Mouse (Mus musculus): ENCODE data around the gene Sept5. TPM values are rescaled to one million over a fixed set of nuclear protein-coding genes. Genes with fewer than 3 reads are reported as not detected.

The Sept5 gene
- polyA plus RNA-seq, 1 experiment: 999 TPM

DNA sequence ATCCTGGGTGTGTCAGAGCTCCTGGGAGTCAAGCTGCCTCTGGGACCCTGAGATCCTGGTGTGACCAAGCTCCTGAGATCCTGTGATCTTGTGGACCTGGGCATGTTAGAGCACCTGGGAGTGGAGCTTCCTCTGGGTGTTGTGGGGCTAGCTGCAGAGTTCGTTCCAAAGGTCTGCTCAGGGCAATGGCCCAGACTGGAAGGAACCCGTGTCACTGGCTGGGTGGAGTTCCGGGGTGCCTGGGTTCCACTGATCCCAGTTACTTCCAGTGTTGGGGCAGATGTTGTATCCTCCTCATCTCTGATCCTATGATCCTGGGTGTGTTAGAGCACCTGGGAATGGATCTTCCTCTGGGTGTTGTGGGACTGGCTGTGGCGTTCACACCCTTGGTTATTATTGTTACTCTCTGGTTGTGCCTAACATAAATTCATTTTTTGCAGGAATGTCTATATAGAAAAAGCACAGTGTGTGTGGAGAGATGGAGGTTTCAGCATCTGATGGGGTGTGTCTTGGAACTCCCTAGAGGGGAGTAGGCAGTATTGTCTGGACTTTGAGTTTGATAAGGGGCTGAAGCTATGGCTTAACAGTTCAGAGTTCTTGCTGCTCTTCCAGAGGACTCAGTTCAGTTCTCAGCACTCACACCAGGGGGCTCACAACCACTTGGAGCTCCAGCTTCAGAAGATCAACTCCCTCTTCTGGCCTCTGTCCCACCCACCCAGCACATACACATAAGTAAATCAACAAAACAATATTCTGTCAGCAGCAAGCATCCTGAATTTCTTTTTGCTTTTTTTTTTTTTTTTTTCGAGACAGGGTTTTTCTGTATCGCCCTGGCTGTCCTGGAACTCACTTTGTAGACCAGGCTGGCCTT lies 23.8 kb upstream of the Sept5 start:
- no peak overlapping the region for H3K4me3 ChIP-seq (ENCODE audit: insufficient read depth, low read length)
- H3K27ac ChIP-seq (ENCODE audit: insufficient read depth, low read length): no peak overlapping the region
- no peaks in the 10 kb centered on the region for H3K4me1 ChIP-seq (ENCODE audit: control insufficient read depth, insufficient read depth, low read length)
- TF ChIP-seq CTCF (IDR thresholded peaks at IDR 0.05; ENCODE audit: extremely low read depth, insufficient read depth, low read length) (no peak), POLR2A (IDR thresholded peaks at IDR 0.05; ENCODE audit: extremely low read depth, insufficient read depth, low read length) (no peak)

DNA sequence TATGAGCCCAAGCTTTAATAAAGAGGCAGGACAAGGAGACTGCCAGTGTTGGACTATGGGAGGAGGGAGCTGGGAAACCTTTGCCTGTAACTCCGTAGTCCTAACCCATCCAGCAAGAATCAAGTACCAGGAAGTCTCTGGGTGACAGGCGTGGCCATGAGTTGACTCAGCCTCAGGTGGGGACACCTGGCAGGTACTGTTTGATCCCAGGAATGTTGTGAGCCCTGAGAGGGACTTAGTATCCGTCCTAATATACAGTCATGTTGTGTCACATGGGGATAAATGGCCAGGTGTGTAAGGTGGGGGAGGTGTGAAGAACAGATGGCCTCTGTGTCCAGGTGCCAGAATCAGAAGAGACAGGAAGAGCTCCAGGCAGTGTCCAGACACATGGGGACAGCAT lies 19.4 kb upstream of the Sept5 start:
- Histone ChIP-seq H3K4me1 (ENCODE audit: control insufficient read depth, insufficient read depth, low read length) (no peaks in the 10 kb centered on the region), H3K27ac (ENCODE audit: insufficient read depth, low read length) (no peak overlapping the region), H3K4me3 (ENCODE audit: insufficient read depth, low read length) (no peak overlapping the region)
- no peak for TF ChIP-seq CTCF (IDR thresholded peaks at IDR 0.05; ENCODE audit: extremely low read depth, insufficient read depth, low read length)
- TF ChIP-seq POLR2A (IDR thresholded peaks at IDR 0.05; ENCODE audit: extremely low read depth, insufficient read depth, low read length): no peak

DNA sequence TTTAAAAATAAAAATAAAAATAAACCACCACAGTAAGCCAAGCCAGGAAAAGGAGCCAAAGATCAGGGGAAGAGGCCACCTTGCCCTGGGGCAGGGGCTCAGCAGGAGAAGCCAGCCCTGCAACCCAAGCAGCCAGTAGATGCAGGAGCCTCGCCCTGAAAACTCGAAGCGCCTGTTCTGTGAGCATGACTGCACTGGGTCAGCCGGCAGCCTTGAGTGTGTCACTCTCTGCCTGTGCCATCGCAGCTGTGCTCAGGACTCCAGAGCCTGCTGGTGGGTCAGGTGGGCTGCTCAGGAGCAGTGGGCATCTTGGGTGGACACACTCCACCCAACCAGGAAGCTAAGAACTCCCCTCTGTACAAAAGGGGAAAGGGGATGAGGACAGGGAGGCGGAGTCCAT lies 15.6 kb upstream of the Sept5 start:
- Histone ChIP-seq H3K4me3 (ENCODE audit: insufficient read depth, low read length) (no peak overlapping the region), H3K27ac (ENCODE audit: insufficient read depth, low read length) (no peak overlapping the region), H3K4me1 (ENCODE audit: control insufficient read depth, insufficient read depth, low read length) (peaks cover 4% of the 10 kb centered on the region)
- no peak for TF ChIP-seq POLR2A (IDR thresholded peaks at IDR 0.05; ENCODE audit: extremely low read depth, insufficient read depth, low read length)
- no peak for TF ChIP-seq CTCF (IDR thresholded peaks at IDR 0.05; ENCODE audit: extremely low read depth, insufficient read depth, low read length)

DNA sequence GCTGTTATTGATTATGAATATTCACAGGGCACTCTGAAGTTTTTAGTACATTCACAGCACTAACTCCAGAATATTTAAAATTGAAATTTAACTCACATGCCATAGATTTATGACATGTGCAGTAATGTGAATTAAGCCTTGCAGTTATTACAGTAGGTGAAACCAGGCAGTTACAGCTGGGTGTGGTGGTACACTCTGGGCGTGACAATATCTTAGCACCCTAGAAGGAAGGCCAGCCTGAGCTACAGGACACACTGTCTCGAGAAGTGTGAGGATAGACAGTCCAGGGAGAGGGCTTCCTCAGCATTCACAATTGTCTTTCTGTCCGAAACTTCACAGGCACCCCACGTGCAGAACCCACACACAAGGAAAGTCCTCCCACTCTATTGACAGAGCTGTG lies 14.7 kb upstream of the Sept5 start:
- Histone ChIP-seq H3K4me1 (ENCODE audit: control insufficient read depth, insufficient read depth, low read length) (peaks cover 4% of the 10 kb centered on the region), H3K27ac (ENCODE audit: insufficient read depth, low read length) (no peak overlapping the region), H3K4me3 (ENCODE audit: insufficient read depth, low read length) (no peak overlapping the region)
- TF ChIP-seq CTCF (IDR thresholded peaks at IDR 0.05; ENCODE audit: extremely low read depth, insufficient read depth, low read length): no peak
- TF ChIP-seq POLR2A (IDR thresholded peaks at IDR 0.05; ENCODE audit: extremely low read depth, insufficient read depth, low read length): no peak

- no peak for TF ChIP-seq CTCF (IDR thresholded peaks at IDR 0.05; ENCODE audit: extremely low read depth, insufficient read depth, low read length)
- TF ChIP-seq POLR2A (IDR thresholded peaks at IDR 0.05; ENCODE audit: extremely low read depth, insufficient read depth, low read length): no peak
- no peak overlapping the region for H3K4me3 ChIP-seq (ENCODE audit: insufficient read depth, low read length)
- H3K27ac ChIP-seq (ENCODE audit: insufficient read depth, low read length): no peak overlapping the region
- H3K4me1 ChIP-seq (ENCODE audit: control insufficient read depth, insufficient read depth, low read length): peaks cover 4% of the 10 kb centered on the region
Measured at GRCm38 (mm10) chr16:18643406-18643998, 13.7 kb upstream of the Sept5 start.

- TF ChIP-seq CTCF (IDR thresholded peaks at IDR 0.05; ENCODE audit: extremely low read depth, insufficient read depth, low read length) (no peak), POLR2A (IDR thresholded peaks at IDR 0.05; ENCODE audit: extremely low read depth, insufficient read depth, low read length) (no peak)
- Histone ChIP-seq H3K4me1 (ENCODE audit: control insufficient read depth, insufficient read depth, low read length) (peaks cover 4% of the 10 kb centered on the region), H3K27ac (ENCODE audit: insufficient read depth, low read length) (no peak overlapping the region), H3K4me3 (ENCODE audit: insufficient read depth, low read length) (no peak overlapping the region)
Measured at GRCm38 (mm10) chr16:18642897-18643296, 13.1 kb upstream of the Sept5 start.

DNA sequence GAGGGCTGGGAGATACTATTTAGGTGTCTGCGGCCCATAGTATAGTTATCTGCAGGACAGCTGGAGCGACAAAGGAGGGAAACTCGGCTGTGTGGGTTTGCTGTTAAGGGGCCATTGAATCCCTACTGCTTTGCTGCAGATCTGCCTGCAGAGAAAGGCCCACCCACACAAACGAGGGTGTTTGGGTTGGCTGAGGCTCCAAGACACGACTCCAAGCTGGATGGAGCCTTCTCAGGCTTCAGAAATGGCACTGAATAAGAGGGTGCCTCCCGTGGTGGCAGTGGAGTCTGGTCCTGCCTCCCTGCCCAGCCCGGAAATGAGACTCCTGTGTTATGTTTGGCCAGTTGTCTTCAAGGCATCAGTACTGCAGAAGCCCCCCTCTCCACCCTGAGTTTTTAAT lies 12.5 kb upstream of the Sept5 start:
- Histone ChIP-seq H3K4me1 (ENCODE audit: control insufficient read depth, insufficient read depth, low read length) (peaks cover 4% of the 10 kb centered on the region), H3K27ac (ENCODE audit: insufficient read depth, low read length) (no peak overlapping the region), H3K4me3 (ENCODE audit: insufficient read depth, low read length) (no peak overlapping the region)
- TF ChIP-seq POLR2A (IDR thresholded peaks at IDR 0.05; ENCODE audit: extremely low read depth, insufficient read depth, low read length) (no peak), CTCF (IDR thresholded peaks at IDR 0.05; ENCODE audit: extremely low read depth, insufficient read depth, low read length) (no peak)

- Histone ChIP-seq H3K27ac (ENCODE audit: insufficient read depth, low read length) (no peak overlapping the region), H3K4me1 (ENCODE audit: control insufficient read depth, insufficient read depth, low read length) (peaks cover 4% of the 10 kb centered on the region), H3K4me3 (ENCODE audit: insufficient read depth, low read length) (no peak overlapping the region)
- TF ChIP-seq CTCF (IDR thresholded peaks at IDR 0.05; ENCODE audit: extremely low read depth, insufficient read depth, low read length) (no peak), POLR2A (IDR thresholded peaks at IDR 0.05; ENCODE audit: extremely low read depth, insufficient read depth, low read length) (no peak)
Measured at GRCm38 (mm10) chr16:18639382-18639929, 9.7 kb upstream of the Sept5 start.

GRCm38 (mm10) chr16:18638396-18638795 lies 8.6 kb upstream of the Sept5 start:
- no peak overlapping the region for H3K27ac ChIP-seq (ENCODE audit: insufficient read depth, low read length)
- H3K4me3 ChIP-seq (ENCODE audit: insufficient read depth, low read length): no peak overlapping the region
- no peak for TF ChIP-seq CTCF (IDR thresholded peaks at IDR 0.05; ENCODE audit: extremely low read depth, insufficient read depth, low read length)
- no peak for TF ChIP-seq POLR2A (IDR thresholded peaks at IDR 0.05; ENCODE audit: extremely low read depth, insufficient read depth, low read length)
- peaks cover 4% of the 10 kb centered on the region for H3K4me1 ChIP-seq (ENCODE audit: control insufficient read depth, insufficient read depth, low read length)

DNA sequence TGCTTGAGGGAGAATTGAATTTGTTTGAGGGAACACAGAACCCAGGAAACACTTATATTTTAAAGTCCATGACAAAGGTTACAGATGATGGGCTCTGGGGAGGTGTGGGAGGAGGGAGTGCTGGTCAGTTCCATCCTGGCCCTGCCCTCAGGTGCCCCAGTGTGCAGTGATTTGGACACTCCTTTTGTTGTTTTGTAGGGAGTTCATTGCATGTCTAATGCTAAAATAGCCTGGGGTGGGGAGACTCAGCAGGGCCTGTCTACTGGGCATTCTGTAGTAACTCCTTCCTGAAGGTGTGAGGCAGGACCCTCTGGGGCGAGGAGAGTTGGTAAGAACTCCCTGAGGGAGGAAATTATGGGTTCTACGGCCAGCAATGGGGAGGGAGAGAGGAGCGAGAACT lies 7.0 kb upstream of the Sept5 start:
- TF ChIP-seq POLR2A (IDR thresholded peaks at IDR 0.05; ENCODE audit: extremely low read depth, insufficient read depth, low read length) (no peak), CTCF (IDR thresholded peaks at IDR 0.05; ENCODE audit: extremely low read depth, insufficient read depth, low read length) (no peak)
- Histone ChIP-seq H3K27ac (ENCODE audit: insufficient read depth, low read length) (no peak overlapping the region), H3K4me3 (ENCODE audit: insufficient read depth, low read length) (no peak overlapping the region), H3K4me1 (ENCODE audit: control insufficient read depth, insufficient read depth, low read length) (no peaks in the 10 kb centered on the region)

Measured in cortical plate, adult 2 months (tissue).